Mouse (Mus musculus) cerebellum, postnatal 14 days (tissue): Measurements from ENCODE around the gene Cep128.
A peak's percentile ranks its signal among the peaks of the same experiment; 100 is the strongest.

Experiments used
- DNase-seq, 2 experiments: peaks; one replicate each; pipeline ENCODE4 v3.0.0; 2021; ENCODE audit warnings: mixed read lengths in 2 of 2

Cep128 gene

GRCm38 (mm10) chr12:91307733-91308132 lies 76.5 kb downstream of the Cep128 start:
- no peak for DNase-seq

- DNase-seq: no peak
These were observed 78.4 kb downstream of the Cep128 start for GRCm38 (mm10) chr12:91305769-91306168.

- DNase-seq: no peak
These were observed 79.2 kb downstream of the Cep128 start for GRCm38 (mm10) chr12:91305038-91305437.

GRCm38 (mm10) chr12:91298700-91299099 lies 85.5 kb downstream of the Cep128 start:
- DNase-seq: no peak

- DNase-seq: no peak
These were observed 88.3 kb downstream of the Cep128 start for GRCm38 (mm10) chr12:91295870-91296269.

- no peak for DNase-seq
These were observed 88.8 kb downstream of the Cep128 start for GRCm38 (mm10) chr12:91295436-91295835.

GRCm38 (mm10) chr12:91273936-91274335 lies 110.3 kb downstream of the Cep128 start:
- no peak for DNase-seq

GRCm38 (mm10) chr12:91269634-91270033 lies 114.6 kb downstream of the Cep128 start:
- no peak for DNase-seq

GRCm38 (mm10) chr12:91268974-91269373 lies 115.2 kb downstream of the Cep128 start:
- DNase-seq: no peak

- no peak for DNase-seq
These were observed 118.2 kb downstream of the Cep128 start for GRCm38 (mm10) chr12:91266014-91266413.

- peak; percentile 33 to 42 for DNase-seq
These were observed 118.7 kb downstream of the Cep128 start for GRCm38 (mm10) chr12:91265462-91265861.

- DNase-seq: no peak
These were observed 119.3 kb downstream of the Cep128 start for GRCm38 (mm10) chr12:91264828-91265355.

GRCm38 (mm10) chr12:91263705-91264104 lies 120.5 kb downstream of the Cep128 start:
- no peak for DNase-seq

- DNase-seq: no peak
These were observed 121.4 kb downstream of the Cep128 start for GRCm38 (mm10) chr12:91262801-91263200.

GRCm38 (mm10) chr12:91256334-91256733 lies 127.9 kb downstream of the Cep128 start:
- no peak for DNase-seq

- no peak for DNase-seq
These were observed 129.4 kb downstream of the Cep128 start for GRCm38 (mm10) chr12:91254831-91255230.

- no peak for DNase-seq
These were observed 163.6 kb downstream of the Cep128 start for GRCm38 (mm10) chr12:91220609-91221008.

- DNase-seq: no peak
These were observed 178.7 kb downstream of the Cep128 start for GRCm38 (mm10) chr12:91205550-91205949.

GRCm38 (mm10) chr12:91204330-91204729 lies 179.9 kb downstream of the Cep128 start:
- no peak for DNase-seq

GRCm38 (mm10) chr12:91202496-91202895 lies 181.7 kb downstream of the Cep128 start:
- DNase-seq: no peak

- no peak for DNase-seq
These were observed 195.1 kb downstream of the Cep128 start for GRCm38 (mm10) chr12:91189111-91189510.

GRCm38 (mm10) chr12:91185564-91185963 lies 198.6 kb downstream of the Cep128 start:
- no peak for DNase-seq

- no peak for DNase-seq
These were observed 199.6 kb downstream of the Cep128 start for GRCm38 (mm10) chr12:91184616-91185015.

- DNase-seq: no peak
These were observed 200.3 kb downstream of the Cep128 start for GRCm38 (mm10) chr12:91183928-91184327.

- DNase-seq: no peak
These were observed 200.8 kb downstream of the Cep128 start for GRCm38 (mm10) chr12:91183304-91183855.
